Mouse (Mus musculus) lung, adult 2 months (tissue): ENCODE measurements at regions not wholly inside any gene's neighbourhood (a gene's known extent, or its start where the extent isn't known, plus 50 kb on each side); places are given as distances from the start of the nearest gene placed in this dataset.

Experiments used
- CTCF ChIP-seq: fragments of 200-500 bp; IDR thresholded peaks from 2 replicates; pipeline ENCODE4 v1.5.1; 2011; ENCODE audit warnings: mild to moderate bottlenecking, low read length, control low read depth; ENCODE audit not compliant: insufficient read depth
- POLR2A ChIP-seq: fragments of 200-500 bp; IDR thresholded peaks from 2 replicates; pipeline ENCODE4 v1.6.1; 2011; ENCODE audit warnings: low read depth, mild to moderate bottlenecking, control low read depth, low read length, borderline replicate concordance; ENCODE audit errors: extremely low read depth

- TF ChIP-seq CTCF (no peak), POLR2A (no peak)
Observed at GRCm38 (mm10) chr1:133971290-133971689, 50.1 kb upstream of the Prelp start.
